Mouse (Mus musculus): ENCODE measurements around the gene Eef1akmt2.

Eef1akmt2 gene

DNA sequence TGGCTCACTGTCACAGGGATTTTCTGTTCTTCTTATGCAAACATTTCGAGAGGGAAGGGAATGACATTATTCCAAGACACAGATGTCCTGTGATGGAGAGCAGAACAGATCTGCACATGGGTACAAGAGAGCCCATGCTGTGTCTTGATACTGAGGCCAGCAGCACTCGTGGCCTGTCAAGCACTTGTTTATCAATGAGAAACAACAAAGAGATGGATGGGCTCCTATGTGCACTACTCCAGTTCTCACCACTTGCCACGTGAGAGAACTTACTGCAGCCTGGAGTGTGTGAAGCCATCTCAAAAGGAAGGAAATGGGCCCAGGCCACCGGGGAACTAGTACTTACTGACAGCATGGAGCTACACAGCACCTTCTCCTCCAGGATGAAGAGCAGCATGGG lies 66.0 kb downstream of the Eef1akmt2 start:
- no peak for DNase-seq

DNA sequence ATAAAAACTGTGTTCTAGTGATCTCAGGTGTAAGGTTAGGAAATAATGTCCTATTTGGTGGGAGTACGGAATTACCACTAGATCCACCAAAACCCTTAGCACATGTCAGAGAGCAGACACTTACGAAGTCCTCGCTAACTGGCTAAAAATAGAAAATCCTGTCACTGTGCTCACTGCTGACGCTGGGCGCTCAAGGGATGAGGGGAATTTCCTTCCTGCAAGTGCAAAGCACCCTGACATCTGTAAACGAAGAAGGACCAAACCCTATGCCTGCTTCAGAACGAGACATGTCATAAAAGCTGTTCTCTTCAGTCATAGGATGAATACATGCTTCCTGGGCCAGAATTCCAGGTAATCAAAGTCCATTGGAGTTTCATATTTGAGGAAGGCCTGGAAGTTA lies 66.5 kb downstream of the Eef1akmt2 start:
- no peak for DNase-seq

DNA sequence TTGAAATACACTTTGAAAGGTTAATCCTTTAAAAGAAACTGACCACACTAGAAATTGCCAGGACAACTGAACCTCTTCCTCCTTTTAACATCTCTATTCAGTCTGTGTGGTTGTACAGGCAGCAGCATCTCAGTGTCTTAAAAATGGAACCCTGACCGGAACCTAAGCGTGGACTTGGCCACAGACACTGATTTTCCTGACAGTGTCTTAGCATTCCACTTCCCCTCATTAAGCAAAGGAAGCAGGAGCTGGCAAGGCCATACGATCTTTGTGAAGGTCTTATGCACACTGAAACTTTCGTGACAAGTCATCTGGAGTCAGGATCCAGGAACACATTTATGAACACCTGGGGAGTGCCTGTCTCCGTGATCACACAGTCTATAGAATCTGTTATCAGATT lies 68.4 kb downstream of the Eef1akmt2 start:
- DNase-seq = no peak

DNA sequence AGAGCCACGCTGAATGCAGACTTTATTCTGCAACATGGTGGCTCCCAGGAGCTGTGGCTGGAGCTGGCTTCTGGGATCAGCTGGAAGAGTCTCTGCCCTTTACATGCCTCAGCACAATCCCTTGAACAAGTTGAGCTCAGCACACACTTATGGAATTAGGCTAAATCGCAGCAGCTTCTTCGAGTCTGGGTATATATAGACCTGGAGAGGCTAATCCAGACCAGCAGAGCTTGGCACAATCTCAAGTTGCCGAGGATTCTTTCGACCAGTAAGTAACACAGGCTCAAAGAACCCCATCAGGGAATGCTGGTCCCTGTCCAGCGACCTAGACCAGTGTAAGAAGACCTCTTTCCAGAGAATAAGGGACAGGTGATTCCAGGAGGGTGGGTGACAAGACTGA lies 70.6 kb downstream of the Eef1akmt2 start:
- DNase-seq = peak; percentile 13

DNA sequence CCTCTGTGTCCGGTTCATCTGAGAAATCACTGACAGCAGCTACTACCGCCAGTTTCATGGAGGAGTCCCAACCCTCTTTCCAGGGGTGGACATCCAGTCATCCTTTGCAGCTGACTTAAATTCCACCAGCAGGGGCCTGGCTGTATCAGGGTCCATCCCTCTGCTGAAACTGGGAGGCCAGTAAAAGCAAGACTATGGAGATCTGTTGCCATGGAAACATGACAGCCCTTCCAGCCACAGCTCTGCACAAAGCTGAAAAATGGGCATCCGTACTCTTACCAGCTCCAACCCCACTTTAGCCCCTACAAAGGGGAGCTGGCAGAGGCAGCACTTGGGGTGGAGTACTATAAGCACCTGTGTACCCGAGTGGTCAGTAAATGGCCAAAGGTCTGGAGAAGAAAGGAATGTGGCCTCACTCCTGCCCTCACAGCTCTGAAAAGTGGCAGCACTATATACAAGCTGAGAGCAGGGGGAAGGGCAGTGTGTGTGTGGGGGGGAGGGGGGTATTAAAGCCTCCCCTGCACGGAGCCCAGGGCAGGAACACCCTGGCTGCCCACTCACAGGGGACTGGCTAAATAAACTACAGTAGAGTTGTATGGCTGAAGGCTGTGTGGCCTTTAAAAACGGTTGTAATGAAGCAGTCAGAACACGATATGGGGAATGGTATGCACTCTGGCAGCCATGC lies 71.2 kb downstream of the Eef1akmt2 start:
- peak; percentile 19 for DNase-seq

DNA sequence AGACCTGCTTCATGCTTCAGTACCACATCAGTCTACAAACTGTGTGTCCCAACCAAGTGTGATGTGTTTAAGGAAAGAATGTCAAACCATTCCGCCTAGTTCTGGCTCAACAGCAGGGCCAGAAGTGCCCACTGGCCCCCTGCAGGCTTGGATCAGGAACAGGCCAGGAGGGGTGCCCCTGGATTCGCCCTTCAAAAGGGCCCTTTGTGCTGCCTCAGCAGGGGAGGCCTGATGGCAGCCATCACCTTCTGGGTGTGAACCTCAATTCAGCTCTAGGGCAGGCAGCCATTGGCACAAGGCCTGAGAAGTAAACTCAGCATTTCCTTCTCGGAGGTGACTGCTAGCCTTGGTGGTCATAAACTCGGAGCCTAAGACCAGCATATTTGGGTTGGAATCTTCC lies 71.9 kb downstream of the Eef1akmt2 start:
- peak; percentile 10 for DNase-seq

DNA sequence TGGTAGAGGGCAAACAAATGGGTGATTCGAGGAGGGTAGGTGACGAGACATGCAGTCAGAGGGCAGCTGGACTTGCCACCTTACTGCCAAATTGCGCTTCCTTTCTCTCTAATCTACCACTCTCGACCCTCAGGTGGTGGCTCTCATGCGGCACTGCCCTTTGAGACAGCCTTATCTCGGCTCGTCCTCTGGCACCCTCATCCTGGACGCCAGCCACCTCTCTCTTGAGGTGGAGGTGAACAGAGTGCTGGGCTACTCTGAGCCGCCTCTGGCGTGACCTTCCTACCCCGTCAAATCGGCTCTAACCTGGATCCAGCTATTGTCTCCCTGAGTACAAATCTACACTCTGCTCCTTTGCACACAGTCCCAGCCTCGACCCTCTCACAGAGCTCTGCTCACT lies 73.8 kb downstream of the Eef1akmt2 start:
- DNase-seq = no peak

DNA sequence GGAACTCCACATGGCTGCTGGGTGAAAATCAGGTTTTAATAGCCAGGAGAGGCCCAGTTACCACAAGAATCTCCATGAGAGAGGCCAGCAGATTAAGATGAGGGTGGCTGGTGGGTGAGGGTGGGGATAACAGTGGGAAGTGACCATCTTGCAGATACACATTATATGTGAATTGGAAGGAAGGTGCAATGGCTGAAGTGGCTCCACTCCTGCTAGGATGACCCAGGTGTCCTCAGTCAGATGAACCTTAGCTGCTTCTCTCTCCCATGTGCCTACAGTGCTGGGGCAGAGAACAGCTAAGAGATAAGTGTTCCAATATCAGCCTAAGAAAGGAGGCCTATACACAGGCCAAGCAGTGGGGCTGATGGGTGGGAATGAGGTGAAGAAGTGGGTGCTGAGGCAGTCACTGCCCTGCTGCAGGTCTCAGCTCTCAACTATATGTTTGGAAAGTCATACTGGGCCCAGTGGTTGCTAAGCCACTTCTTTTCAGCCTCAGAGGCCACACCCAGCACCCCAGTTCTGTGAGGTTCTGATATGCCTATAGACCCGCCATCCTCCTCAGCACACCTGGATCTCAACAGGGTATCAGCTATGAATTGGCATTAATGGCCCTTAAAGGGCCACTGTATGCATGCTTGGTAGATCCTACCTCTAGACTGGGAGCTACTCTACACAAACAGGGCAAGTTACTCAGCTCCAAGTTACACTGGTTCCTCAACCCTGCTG lies 74.6 kb downstream of the Eef1akmt2 start:
- no peak for DNase-seq
